Mouse (Mus musculus) left cerebral cortex, postnatal 4 days (tissue): ENCODE results near the gene Nox1. TPM values are rescaled to one million over a fixed set of nuclear protein-coding genes. Genes with fewer than 3 reads are reported as not detected.

ENCODE experiments used
- DNase-seq: peaks from one replicate; pipeline ENCODE4 v3.0.0-alpha.2; 2022
- intact Hi-C: fragments of 180-260 bp; cut with DNase I; formaldehyde crosslinking; loops from one replicate; pipeline ENCODE4 v1.15.1; 2025
- microRNA-seq: library from miRNA; unstranded; fragments of <30 nt; microRNA quantifications from one replicate; pipeline ENCODE4 v1.2.0, GENCODE M21; 2022
- total RNA-seq, 2 experiments: library from RNA; stranded (reverse); gene quantifications; 2 replicates each; pipeline ENCODE4 v1.2.3; 2021

Nox1 gene
- total RNA-seq, 2 experiments from 2014 or later = not detected

- no peak for DNase-seq
- intact Hi-C loops = loop anchor here (10.0 kb wide), 1 partner anchor 171 kb away; the partner anchor contains the start of gene Cenpi
Observed at GRCm38 (mm10) chrX:134133821-134134220, 87.9 kb downstream of the Nox1 start.

- intact Hi-C loops = loop anchor here (10.0 kb wide), 1 partner anchor 173 kb away; the partner anchor contains the start of gene Cenpi
- peak; percentile 16 for DNase-seq
Observed at GRCm38 (mm10) chrX:134132295-134132694, 89.5 kb downstream of the Nox1 start.

- no peak for DNase-seq
- intact Hi-C loops = no loop called here
Observed at GRCm38 (mm10) chrX:134128549-134128948, 93.2 kb downstream of the Nox1 start.

DNA sequence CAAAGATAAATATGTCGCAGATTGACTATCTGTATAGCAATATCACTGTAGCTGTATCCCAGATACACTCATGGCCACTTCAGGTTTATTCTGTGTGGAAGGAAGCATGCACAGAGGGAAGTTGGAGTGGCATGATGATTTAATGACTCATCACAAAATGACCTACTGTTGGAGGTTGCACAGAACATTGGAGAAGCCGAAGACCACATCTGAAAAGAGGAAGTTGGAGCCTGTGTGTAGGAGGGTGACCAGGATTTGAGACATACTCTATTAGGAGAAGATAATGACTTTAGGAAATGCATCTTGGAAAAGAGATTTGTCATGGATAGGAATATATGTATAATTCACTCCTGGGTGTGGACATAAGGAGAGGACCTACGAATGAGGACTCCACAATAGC lies 105.3 kb downstream of the Nox1 start:
- intact Hi-C loops = no loop called here
- DNase-seq = no peak

DNA sequence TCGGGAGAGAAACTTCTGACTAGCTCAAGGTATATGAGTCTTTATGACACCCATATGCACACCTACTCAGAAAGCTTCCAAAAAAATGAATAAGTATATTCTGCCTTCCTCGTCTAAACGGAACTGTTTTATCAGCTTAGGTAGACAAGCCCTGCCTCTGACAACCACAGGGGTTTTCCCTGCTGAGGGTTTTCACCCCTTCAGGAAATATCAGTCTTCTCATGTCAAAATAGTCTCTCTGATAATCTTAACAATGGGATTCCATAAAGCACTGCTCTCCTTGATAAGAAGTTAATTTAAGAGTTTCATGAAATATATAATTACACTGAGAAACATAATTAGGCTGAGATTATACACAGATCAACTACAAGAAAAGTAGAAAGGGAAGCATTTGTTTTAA lies 110.0 kb downstream of the Nox1 start:
- intact Hi-C loops = no loop called here
- no peak for DNase-seq

DNA sequence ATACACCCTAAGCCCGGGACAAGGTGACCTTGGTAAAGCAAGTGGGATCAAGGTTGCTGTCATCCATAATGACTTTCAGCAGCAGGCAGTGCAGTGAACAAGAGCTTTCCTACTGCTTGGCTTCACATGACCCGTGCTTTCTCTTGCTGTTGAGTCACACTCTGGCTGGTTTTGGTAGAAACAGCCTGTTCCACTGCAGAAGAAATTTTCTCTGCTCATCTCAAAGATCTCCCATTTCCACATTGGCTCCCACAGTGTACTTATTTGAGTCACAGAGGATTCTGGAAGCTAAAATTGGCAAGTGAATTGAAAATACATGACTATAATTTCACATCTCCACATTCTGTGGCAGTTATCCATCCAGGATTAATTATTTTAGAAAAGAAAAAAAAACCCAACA lies 119.1 kb downstream of the Nox1 start:
- intact Hi-C loops = no loop called here
- DNase-seq = no peak

DNA sequence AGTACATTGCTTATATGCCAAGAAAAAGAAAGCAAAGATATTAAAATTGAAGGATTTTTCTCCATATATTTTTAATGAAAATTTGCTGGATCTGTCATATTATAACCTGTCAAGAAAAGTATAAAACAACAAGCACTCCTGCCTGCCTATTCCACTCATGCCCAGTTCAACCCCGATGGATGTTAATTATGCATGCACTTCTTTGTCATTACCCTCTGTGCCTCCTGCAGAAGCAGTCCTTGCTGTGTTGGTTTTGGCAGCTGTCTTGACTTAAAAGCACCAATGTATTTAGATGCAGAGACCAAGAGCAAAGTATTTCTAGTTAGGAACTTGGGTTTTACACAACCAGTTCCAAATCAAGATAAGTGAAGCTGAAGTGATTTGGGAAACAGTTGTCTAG lies 136.3 kb downstream of the Nox1 start:
- no peak for DNase-seq
- intact Hi-C loops = no loop called here

DNA sequence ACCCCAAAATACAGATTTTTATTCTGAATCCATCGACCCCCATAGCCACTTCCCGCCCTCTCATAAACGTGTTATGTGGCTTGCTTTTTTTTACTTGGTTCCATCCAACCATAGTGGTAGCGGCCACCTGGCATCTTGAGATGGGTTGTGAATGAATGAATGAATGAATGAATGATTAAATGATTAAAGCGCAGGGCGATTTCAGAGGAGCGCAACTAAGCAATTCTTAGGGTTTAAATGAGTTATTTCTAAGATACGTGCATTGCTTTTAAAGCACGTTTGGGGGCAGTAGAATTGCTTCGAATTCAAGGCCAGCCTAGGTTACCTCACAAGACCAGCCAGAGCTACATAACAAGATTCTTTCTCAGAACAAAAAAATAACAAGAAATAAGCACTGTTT lies 162.0 kb downstream of the Nox1 start:
- intact Hi-C loops = no loop called here
- DNase-seq = no peak

DNA sequence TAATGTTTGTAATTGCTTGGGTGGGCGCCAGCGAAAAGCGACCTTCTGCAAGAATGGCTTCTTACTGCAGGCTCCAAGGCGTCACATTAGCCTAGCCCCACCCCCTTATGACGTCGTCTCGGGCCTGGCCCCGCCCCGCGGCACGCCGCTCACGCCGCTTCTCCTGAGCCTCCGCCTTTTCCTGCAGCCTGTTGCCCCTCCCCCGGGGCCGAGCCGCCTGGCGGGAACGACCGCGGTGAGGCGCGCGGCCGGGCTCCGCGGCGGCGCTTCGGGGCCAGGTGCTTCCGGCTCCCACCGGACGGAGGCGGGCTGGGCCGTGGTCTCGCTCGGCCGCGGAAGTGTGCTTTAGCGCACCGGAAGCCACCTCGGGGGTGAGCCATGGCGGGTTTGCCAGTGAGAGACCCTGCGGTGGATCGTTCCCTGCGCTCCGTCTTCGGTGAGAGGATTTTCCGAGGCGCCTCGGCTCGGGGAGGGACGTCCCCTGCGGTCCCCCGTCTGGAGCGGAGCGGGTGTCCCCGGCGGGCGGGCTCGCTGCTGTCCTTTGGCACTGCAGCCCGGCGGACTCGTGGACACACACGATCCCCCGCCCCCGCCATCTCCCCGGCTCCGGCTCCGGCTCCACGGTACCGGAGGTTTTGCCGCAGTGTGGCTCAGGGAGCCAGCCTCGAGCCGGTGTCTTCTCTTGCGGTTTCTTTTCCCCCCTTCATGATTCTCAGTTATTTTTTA lies 162.6 kb downstream of the Nox1 start, which contains the start of gene Cstf2:
TSS of gene Cstf2 (plus strand) at position 201 of the 726 bp plus-strand sequence.
- intact Hi-C loops = no loop called here

DNA sequence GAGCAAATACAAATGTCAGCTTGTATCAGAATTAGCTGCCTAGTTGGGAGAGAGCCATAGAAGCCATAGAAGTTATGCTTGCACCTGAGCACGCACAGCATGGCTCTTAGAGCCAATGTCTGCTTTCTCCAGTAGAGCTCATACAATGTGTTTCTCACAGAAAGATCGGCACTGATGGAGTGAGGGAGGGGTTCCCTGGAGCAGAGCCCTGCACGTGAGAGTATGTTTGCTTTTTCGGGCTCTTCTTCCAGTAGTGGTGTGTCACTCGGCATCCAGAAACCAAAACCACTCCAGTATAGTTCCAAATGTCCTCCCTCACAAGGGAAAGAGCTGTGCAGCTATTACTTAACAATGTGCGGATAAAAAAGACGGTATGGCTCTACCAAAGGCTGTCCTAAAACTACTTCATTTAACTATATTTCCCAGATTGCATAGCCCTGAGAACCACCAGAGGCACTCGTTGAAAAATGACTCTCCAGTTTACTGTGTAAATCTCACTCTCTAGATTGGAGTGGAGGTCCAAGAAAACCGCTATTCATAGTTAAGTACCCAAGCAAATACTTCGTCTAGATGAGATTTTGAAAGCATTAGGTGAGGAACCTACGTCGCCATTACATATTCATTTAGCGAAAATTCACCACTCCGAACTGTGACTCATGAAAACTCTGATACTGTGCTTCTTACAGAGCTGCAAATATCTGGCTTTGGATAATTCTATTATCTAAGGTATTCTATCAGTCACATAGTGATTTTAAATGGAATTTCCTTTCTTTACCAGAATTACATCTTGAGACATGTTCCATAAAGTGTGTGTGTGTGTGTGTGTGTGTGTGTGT lies 163.5 kb downstream of the Nox1 start:
- intact Hi-C loops = no loop called here
- no peak for DNase-seq

More for the DNA sequence above, 162.6 kb downstream of the Nox1 start, which contains the start of gene Cstf2:
- peak; percentile 93 for DNase-seq

GRCm38 (mm10) chrX:134056897-134057296 lies 164.9 kb downstream of the Nox1 start:
- no peak for DNase-seq
- intact Hi-C loops = no loop called here

DNA sequence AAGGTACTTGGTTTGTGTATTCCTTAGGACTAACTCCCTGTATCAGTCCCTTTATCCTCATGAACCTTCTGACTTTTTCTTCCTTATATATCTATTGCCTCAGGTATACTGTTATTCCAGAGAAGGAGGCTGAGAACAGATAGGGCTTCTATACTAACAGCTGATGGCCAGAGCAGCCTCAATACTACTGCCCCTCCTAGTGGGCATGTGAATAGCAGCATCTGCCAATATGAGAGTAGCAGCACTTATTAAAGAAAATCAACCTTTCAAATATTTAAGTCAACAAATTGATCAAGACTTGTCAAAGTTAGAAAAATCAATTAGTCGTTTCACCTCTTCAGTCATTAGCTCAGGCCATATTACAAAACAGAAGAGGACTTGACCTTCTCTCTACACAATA lies 172.8 kb downstream of the Nox1 start:
- intact Hi-C loops = no loop called here
- DNase-seq = no peak

Small RNA genes within 50 kb of the gene (microRNA-seq; reads per million reads assigned to microRNA genes)
- gene Mir3112 = 0.90 reads per million

Other genes with a start within 250 kb of the Nox1 start
- under 1 TPM; 0.44 to 0.91 TPM for gene Sytl4, start 240.1 kb downstream of the Nox1 start, total RNA-seq
- gene Cstf2, start 162.8 kb downstream of the Nox1 start, total RNA-seq = 100 to 1,000 TPM in 1 of 2 experiments, 10 to 100 TPM in 1; 96.9 to 108 TPM
- under 1 TPM; 0.22 to 0.24 TPM for gene Xkrx, start 59.9 kb downstream of the Nox1 start, total RNA-seq
- not detected for gene Arl13a, start 34.5 kb downstream of the Nox1 start, total RNA-seq
- gene Trmt2b, start 55.0 kb upstream of the Nox1 start, total RNA-seq = 1 to 10 TPM; 2.5 to 4.1 TPM
- 100 to 1,000 TPM; 112 to 117 TPM for gene Tmem35a, start 73.3 kb upstream of the Nox1 start, total RNA-seq
- 1 to 10 TPM; 2.0 to 2.4 TPM for gene Cenpi, start 86.1 kb upstream of the Nox1 start, total RNA-seq
- gene Drp2, start 182.6 kb upstream of the Nox1 start, total RNA-seq = 10 to 100 TPM; 42.3 to 46.7 TPM